Mouse (Mus musculus): Measurements from ENCODE around the gene Itga6. TPM values are rescaled to one million over a fixed set of nuclear protein-coding genes. Genes with fewer than 3 reads are reported as not detected.

The Itga6 gene
- polyA plus RNA-seq, 1 experiment from 2014 or later = 47.1 TPM

GRCm38 (mm10) chr2:71774246-71774951 lies 29.0 kb downstream of the Itga6 start:
- no peak for ATAC-seq (ENCODE audit: low FRiP score)
- Histone ChIP-seq H3K9me3 (no peaks in the 10 kb centered on the region), H3K4me1 (peaks cover 16% of the 10 kb centered on the region), H3K27me3 (no peaks in the 10 kb centered on the region), H3K27ac (0 out of 2 replicates have a peak overlapping the region, but pooled peaks have one; percentile 13), H3K36me3 (replicated peaks) (no peaks in the 10 kb centered on the region), H3K4me3 (replicated peaks) (no peak overlapping the region), H3K9ac (no peak overlapping the region), H3K4me2 (no peak overlapping the region)
- 58% methylated on average over 10 of the region's 10 CpGs for WGBS

- H3K27ac ChIP-seq = peak overlapping the region; percentile 53; the same call in 1 of the 2 replicates
- peak; percentile 30; the same call in 1 of the 2 replicates for ATAC-seq (ENCODE audit: low FRiP score)
- H3K36me3 ChIP-seq (replicated peaks) = no peaks in the 10 kb centered on the region
- WGBS = 21% methylated on average over 9 of the region's 9 CpGs
- peak overlapping the region; percentile 33 for H3K4me2 ChIP-seq
- no peak overlapping the region for H3K4me3 ChIP-seq (replicated peaks)
- H3K27me3 ChIP-seq = no peaks in the 10 kb centered on the region
- no peak overlapping the region for H3K9ac ChIP-seq
- H3K9me3 ChIP-seq = no peaks in the 10 kb centered on the region
- H3K4me1 ChIP-seq = peaks cover 20% of the 10 kb centered on the region
Measured at GRCm38 (mm10) chr2:71775201-71775611, 29.8 kb downstream of the Itga6 start.

GRCm38 (mm10) chr2:71779266-71779888 lies 34.0 kb downstream of the Itga6 start:
- ATAC-seq (ENCODE audit: low FRiP score) = no peak
- H3K27me3 ChIP-seq = no peaks in the 10 kb centered on the region
- H3K4me1 ChIP-seq = peaks cover 20% of the 10 kb centered on the region
- WGBS = 83% methylated on average over 5 of the region's 5 CpGs
- no peak overlapping the region for H3K4me2 ChIP-seq
- H3K4me3 ChIP-seq (replicated peaks) = no peak overlapping the region
- H3K27ac ChIP-seq = no peak overlapping the region
- H3K36me3 ChIP-seq (replicated peaks) = no peaks in the 10 kb centered on the region
- H3K9ac ChIP-seq = no peak overlapping the region
- no peaks in the 10 kb centered on the region for H3K9me3 ChIP-seq

- 62% methylated on average over 6 of the region's 6 CpGs for WGBS
- H3K27me3 ChIP-seq = no peaks in the 10 kb centered on the region
- ATAC-seq (ENCODE audit: low FRiP score) = no peak
- H3K27ac ChIP-seq = no peak overlapping the region
- H3K36me3 ChIP-seq (replicated peaks) = no peaks in the 10 kb centered on the region
- no peak overlapping the region for H3K9ac ChIP-seq
- peaks cover 15% of the 10 kb centered on the region for H3K4me1 ChIP-seq
- H3K9me3 ChIP-seq = no peaks in the 10 kb centered on the region
- no peak overlapping the region for H3K4me3 ChIP-seq (replicated peaks)
- H3K4me2 ChIP-seq = no peak overlapping the region
Measured at GRCm38 (mm10) chr2:71780016-71780415, 34.6 kb downstream of the Itga6 start.

GRCm38 (mm10) chr2:71785260-71785659 lies 39.8 kb downstream of the Itga6 start:
- H3K9me3 ChIP-seq = no peaks in the 10 kb centered on the region
- no peaks in the 10 kb centered on the region for H3K36me3 ChIP-seq (replicated peaks)
- no peak overlapping the region for H3K4me2 ChIP-seq
- no peak overlapping the region for H3K27ac ChIP-seq
- H3K27me3 ChIP-seq = peaks cover 5% of the 10 kb centered on the region; the same call in 1 of the 2 replicates
- peaks cover 25% of the 10 kb centered on the region for H3K4me1 ChIP-seq
- H3K4me3 ChIP-seq (replicated peaks) = no peak overlapping the region
- no peak for ATAC-seq (ENCODE audit: low FRiP score)
- H3K9ac ChIP-seq = no peak overlapping the region
- WGBS = 85% methylated on average over 3 of the region's 3 CpGs

GRCm38 (mm10) chr2:71786060-71786459 lies 40.6 kb downstream of the Itga6 start:
- H3K4me1 ChIP-seq = peaks cover 25% of the 10 kb centered on the region
- WGBS = 51% methylated on average over 5 of the region's 5 CpGs

GRCm38 (mm10) chr2:71786591-71787155 lies 41.3 kb downstream of the Itga6 start:
- ATAC-seq (ENCODE audit: low FRiP score) = peak; percentile 90
- Histone ChIP-seq H3K4me2 (peak overlapping the region; percentile 95), H3K4me3 (replicated peaks) (peak overlapping the region; percentile 80), H3K36me3 (replicated peaks) (no peaks in the 10 kb centered on the region), H3K9ac (peak overlapping the region; percentile 87), H3K4me1 (peaks cover 25% of the 10 kb centered on the region), H3K9me3 (no peaks in the 10 kb centered on the region), H3K27ac (peak overlapping the region; percentile 82), H3K27me3 (peaks cover 5% of the 10 kb centered on the region; the same call in 1 of the 2 replicates)
- WGBS = under 1% methylated on average over 24 of the region's 61 CpGs

More at GRCm38 (mm10) chr2:71786060-71786459, 40.6 kb downstream of the Itga6 start:
- no peak overlapping the region for H3K4me2 ChIP-seq
- ATAC-seq (ENCODE audit: low FRiP score) = no peak
- H3K9ac ChIP-seq = no peak overlapping the region
- peaks cover 5% of the 10 kb centered on the region; the same call in 1 of the 2 replicates for H3K27me3 ChIP-seq
- no peak overlapping the region for H3K27ac ChIP-seq
- no peaks in the 10 kb centered on the region for H3K9me3 ChIP-seq
- H3K36me3 ChIP-seq (replicated peaks) = no peaks in the 10 kb centered on the region
- no peak overlapping the region for H3K4me3 ChIP-seq (replicated peaks)

GRCm38 (mm10) chr2:71787156-71787590 lies 41.8 kb downstream of the Itga6 start:
- 0% methylated on average over 38 of the region's 40 CpGs for WGBS
- H3K4me1 ChIP-seq = peaks cover 25% of the 10 kb centered on the region

GRCm38 (mm10) chr2:71787591-71788460 lies 42.4 kb downstream of the Itga6 start:
- Histone ChIP-seq H3K27me3 (peaks cover 5% of the 10 kb centered on the region; the same call in 1 of the 2 replicates), H3K4me3 (replicated peaks) (peak overlapping the region; percentile 80), H3K4me1 (peaks cover 25% of the 10 kb centered on the region), H3K4me2 (peak overlapping the region; percentile 95), H3K27ac (peak overlapping the region; percentile 82), H3K36me3 (replicated peaks) (peaks cover 7% of the 10 kb centered on the region; the same call in 1 of the 2 replicates), H3K9me3 (no peaks in the 10 kb centered on the region), H3K9ac (peak overlapping the region; percentile 87)
- under 1% methylated on average over 32 of the region's 32 CpGs for WGBS
- no peak; the same call in 1 of the 2 replicates for ATAC-seq (ENCODE audit: low FRiP score)

More at GRCm38 (mm10) chr2:71787156-71787590, 41.8 kb downstream of the Itga6 start:
- peak; percentile 84 for ATAC-seq (ENCODE audit: low FRiP score)
- peak overlapping the region; percentile 95 for H3K4me2 ChIP-seq
- H3K9me3 ChIP-seq = no peaks in the 10 kb centered on the region
- peaks cover 5% of the 10 kb centered on the region; the same call in 1 of the 2 replicates for H3K27me3 ChIP-seq
- peak overlapping the region; percentile 82 for H3K27ac ChIP-seq
- peaks cover 1% of the 10 kb centered on the region; the same call in 1 of the 2 replicates for H3K36me3 ChIP-seq (replicated peaks)
- H3K4me3 ChIP-seq (replicated peaks) = peak overlapping the region; percentile 80
- H3K9ac ChIP-seq = peak overlapping the region; percentile 87

GRCm38 (mm10) chr2:71790752-71791151 lies 45.3 kb downstream of the Itga6 start:
- H3K9me3 ChIP-seq = no peaks in the 10 kb centered on the region
- H3K27me3 ChIP-seq = no peaks in the 10 kb centered on the region
- H3K4me3 ChIP-seq (replicated peaks) = no peak overlapping the region
- no peak overlapping the region for H3K9ac ChIP-seq
- no peak for ATAC-seq (ENCODE audit: low FRiP score)
- H3K27ac ChIP-seq = no peak overlapping the region
- peaks cover 25% of the 10 kb centered on the region for H3K4me1 ChIP-seq
- peaks cover 7% of the 10 kb centered on the region; the same call in 1 of the 2 replicates for H3K36me3 ChIP-seq (replicated peaks)
- no peak overlapping the region for H3K4me2 ChIP-seq
- WGBS = 90% methylated on average over 5 of the region's 5 CpGs

- H3K4me3 ChIP-seq (replicated peaks) = no peak overlapping the region
- H3K27me3 ChIP-seq = no peaks in the 10 kb centered on the region
- no peak overlapping the region for H3K4me2 ChIP-seq
- peaks cover 7% of the 10 kb centered on the region; the same call in 1 of the 2 replicates for H3K36me3 ChIP-seq (replicated peaks)
- 97% methylated on average over 2 of the region's 2 CpGs for WGBS
- ATAC-seq (ENCODE audit: low FRiP score) = no peak
- no peak overlapping the region for H3K9ac ChIP-seq
- peaks cover 25% of the 10 kb centered on the region for H3K4me1 ChIP-seq
- H3K27ac ChIP-seq = no peak overlapping the region
- H3K9me3 ChIP-seq = no peaks in the 10 kb centered on the region
Measured at GRCm38 (mm10) chr2:71791203-71791602, 45.8 kb downstream of the Itga6 start.
